Mouse (Mus musculus) natural killer cell, adult 2 months (primary cell): ENCODE data around the gene Tmc2.

ENCODE experiments used
- DNase-seq, 2 experiments: peaks; one replicate each; pipeline ENCODE4 v3.0.0; 2022; ENCODE audit warnings: low spot score in 2 of 2

Tmc2 gene

DNA sequence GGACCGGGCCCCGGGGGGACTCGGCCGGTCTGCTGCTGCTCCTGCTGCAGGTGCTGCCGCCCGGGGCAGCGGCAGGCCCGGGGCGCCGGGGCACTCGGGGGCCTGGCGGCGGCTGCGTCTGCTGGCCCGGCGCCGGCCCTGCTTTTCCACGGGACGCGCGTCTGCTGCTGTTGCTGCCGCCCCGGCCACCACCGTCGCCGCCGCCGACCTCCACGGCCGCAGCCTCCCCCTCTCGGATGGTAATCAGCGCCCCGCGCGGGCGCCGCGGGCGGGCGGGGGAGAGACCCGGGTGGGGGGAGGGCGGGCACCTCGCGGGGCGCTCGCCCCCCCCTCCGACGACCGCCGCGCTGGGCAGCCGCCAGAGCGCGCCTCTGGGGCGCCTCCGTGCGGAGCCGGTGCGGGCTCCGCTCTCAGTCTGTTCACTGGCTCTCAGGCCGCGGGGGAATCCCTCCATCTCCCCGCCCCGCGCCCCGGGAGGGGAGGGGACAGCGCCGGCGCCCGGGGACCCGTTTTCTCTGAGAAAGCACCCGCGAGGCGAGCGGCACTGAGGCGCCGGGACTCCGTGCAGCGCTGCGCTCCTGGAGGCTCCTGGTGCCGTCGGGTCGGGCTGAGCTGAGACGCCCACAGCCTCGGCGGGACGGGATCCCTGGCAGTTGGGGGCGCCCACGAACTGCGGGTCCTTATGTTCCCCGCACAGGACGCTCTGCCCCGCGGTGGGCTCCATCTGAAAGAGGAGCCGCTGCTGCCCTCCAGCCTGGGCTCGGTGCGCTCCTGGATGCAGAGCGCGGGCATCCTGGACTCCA lies 100.5 kb downstream of the Tmc2 start:
- peak in 1 of 2 experiments; percentile 16 for DNase-seq

GRCm38 (mm10) chr2:130296134-130296745 lies 101.2 kb downstream of the Tmc2 start:
- DNase-seq, result no peak

- no peak for DNase-seq
Observed at GRCm38 (mm10) chr2:130297580-130297979, 102.6 kb downstream of the Tmc2 start.

GRCm38 (mm10) chr2:130303014-130303413 lies 108.0 kb downstream of the Tmc2 start:
- no peak for DNase-seq
